Mouse (Mus musculus) midbrain, embryonic 14.5 days (tissue): ENCODE measurements around the gene Exosc2. TPM values are rescaled to one million over a fixed set of nuclear protein-coding genes. Genes with fewer than 3 reads are reported as not detected.

Source experiments
- ATAC-seq: fragments of 200-750 bp; cut with Nextera tagmentation; 2 replicates; pipeline ENCODE4 v1.8.0; 2017; ENCODE audit warnings: moderate number of reproducible peaks, moderate library complexity; ENCODE audit not compliant: low FRiP score, low TSS enrichment
- DNase-seq: peaks from one replicate; pipeline ENCODE4 v3.0.0-alpha.2; 2015
- H3K27ac ChIP-seq: fragments of 300-500 bp; sonication (generic); replicated peaks from 2 replicates; pipeline ENCODE4 v1.5.1; 2014; ENCODE audit warnings: mild to moderate bottlenecking, low read depth, low read length, moderate library complexity
- H3K27me3 ChIP-seq: fragments of 300-500 bp; sonication (generic); 2 replicates; pipeline ENCODE4 v1.6.1; 2014; ENCODE audit warnings: low read length, control low read depth, mixed read lengths; ENCODE audit not compliant: control insufficient read depth, insufficient read depth
- H3K36me3 ChIP-seq: fragments of 300-500 bp; sonication (generic); 2 replicates; pipeline ENCODE4 v1.6.1; 2014; ENCODE audit warnings: low read length, control low read depth; ENCODE audit not compliant: control insufficient read depth, insufficient read depth
- H3K4me1 ChIP-seq: fragments of 300-500 bp; sonication (generic); 2 replicates; pipeline ENCODE4 v1.6.1; 2014; ENCODE audit warnings: mild to moderate bottlenecking, antibody characterized with exemption, low read length, control low read depth; ENCODE audit not compliant: control insufficient read depth, insufficient read depth
- H3K4me2 ChIP-seq: fragments of 300-500 bp; sonication (generic); 2 replicates; pipeline ENCODE4 v1.6.1; 2014; ENCODE audit warnings: mild to moderate bottlenecking, low read length, moderate library complexity
- H3K4me3 ChIP-seq: fragments of 300-500 bp; sonication (generic); replicated peaks from 2 replicates; pipeline ENCODE4 v1.5.1; 2014; ENCODE audit warnings: low read depth, low read length
- H3K9ac ChIP-seq: fragments of 300-500 bp; sonication (generic); replicated peaks from 2 replicates; pipeline ENCODE4 v1.6.1; 2014; ENCODE audit warnings: mild to moderate bottlenecking, low read length, moderate library complexity
- H3K9me3 ChIP-seq: fragments of 300-500 bp; sonication (generic); 2 replicates; pipeline ENCODE4 v1.6.1; 2016; ENCODE audit warnings: low read length, control low read depth, mixed read lengths; ENCODE audit not compliant: control insufficient read depth
- WGBS: fragments of 180-500 bp; shearing (Covaris S2); extraction: QIAGEN DNeasy Blood & Tissue Kit; methylation state at CpG from one replicate; pipeline ENCODE4 v1.1.7; 2014; 5-methylcytosine and 5-hydroxymethylcytosine counted together
- polyA plus RNA-seq: library from polyadenylated mRNA; unstranded; fragments of >200 nt; fragmentation: Nextera tagmentation; extraction: Ambion mirVana; gene quantifications from 2 replicates; pipeline ENCODE4 v1.2.1, GENCODE M21; 2014

Gene Exosc2
- polyA plus RNA-seq, 1 experiment from 2014 or later: 33.9 TPM

DNA sequence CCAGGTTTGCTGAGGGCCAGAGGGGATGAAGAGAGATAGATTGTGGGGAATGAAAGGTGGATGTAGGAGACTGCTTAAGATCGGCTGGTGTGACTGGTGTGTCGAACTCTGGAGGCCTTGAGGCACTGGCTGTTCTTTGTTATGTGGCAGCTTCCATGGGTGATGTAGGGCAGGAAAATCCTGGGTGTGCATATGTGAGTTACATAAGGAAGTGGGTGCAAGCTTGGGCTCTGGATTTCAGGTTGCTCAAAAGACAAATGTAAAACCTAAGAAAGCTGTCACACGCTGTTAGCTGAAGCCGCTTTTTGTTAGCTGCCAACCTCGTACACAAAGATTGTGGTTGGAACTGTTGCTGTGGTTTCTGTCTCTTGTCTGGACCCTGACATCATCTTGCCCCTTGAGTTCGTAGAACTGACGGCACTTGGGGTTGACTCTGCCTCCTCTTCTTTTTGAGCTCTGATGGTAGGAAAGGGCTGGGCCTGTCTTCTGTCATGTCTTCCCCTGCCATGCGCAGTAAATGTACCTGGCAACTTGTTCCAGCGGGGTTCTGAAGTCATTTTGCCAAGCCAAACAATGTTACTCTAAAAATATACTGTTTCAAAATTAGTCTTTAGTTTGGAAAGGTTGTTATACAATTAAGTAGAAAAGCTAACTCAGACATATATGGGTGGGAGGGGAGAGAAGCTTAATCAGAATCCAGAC, 57.2 kb downstream of the Exosc2 start:
- no peaks in the 10 kb centered on the region for H3K27me3 ChIP-seq
- H3K36me3 ChIP-seq: no peaks in the 10 kb centered on the region
- H3K9me3 ChIP-seq: no peaks in the 10 kb centered on the region
- no peak overlapping the region for H3K27ac ChIP-seq
- no peak overlapping the region for H3K9ac ChIP-seq
- no peak overlapping the region for H3K4me3 ChIP-seq
- ATAC-seq (no peak), DNase-seq (no peak)
- 87% methylated on average over 9 of the region's 9 CpGs for WGBS
- no peaks in the 10 kb centered on the region for H3K4me1 ChIP-seq
- H3K4me2 ChIP-seq: no peak overlapping the region

DNA sequence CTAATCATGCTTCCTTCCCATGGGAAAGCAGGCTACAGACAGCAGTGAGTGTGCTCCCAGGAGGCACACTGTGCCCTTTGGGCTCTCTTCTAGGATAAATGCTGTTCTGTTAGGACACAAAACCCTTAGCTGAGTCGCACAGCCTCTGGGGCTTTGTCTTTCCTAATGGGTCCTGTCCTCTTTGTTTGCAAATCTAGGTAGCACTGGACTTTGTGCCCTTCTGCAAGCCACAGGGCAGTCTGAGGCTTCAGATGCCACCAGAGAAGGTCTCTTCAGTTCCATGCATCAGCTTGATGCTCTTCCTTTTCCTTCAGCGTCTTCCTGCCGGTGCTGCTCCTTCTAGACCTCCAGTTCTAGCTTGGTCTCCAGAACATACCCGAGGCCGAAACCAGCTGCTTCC, 60.1 kb downstream of the Exosc2 start:
- no peak for ATAC-seq
- DNase-seq: no peak
- Histone ChIP-seq H3K4me1 (no peaks in the 10 kb centered on the region), H3K4me2 (no peak overlapping the region), H3K4me3 (no peak overlapping the region), H3K27me3 (no peaks in the 10 kb centered on the region), H3K27ac (no peak overlapping the region), H3K36me3 (no peaks in the 10 kb centered on the region), H3K9me3 (no peaks in the 10 kb centered on the region), H3K9ac (no peak overlapping the region)
- 97% methylated on average over 5 of the region's 5 CpGs for WGBS

Other genes with a start within 250 kb of the Exosc2 start
- gene Ass1, start 200.5 kb upstream of the Exosc2 start, polyA plus RNA-seq: 7.4 and 8.5 TPM in 2 replicates
- 42.7 and 58.4 TPM in 2 replicates for gene Fubp3, start 98.1 kb upstream of the Exosc2 start, polyA plus RNA-seq
- 3.1 and 4.7 TPM in 2 replicates for gene Prdm12, start 30.7 kb upstream of the Exosc2 start, polyA plus RNA-seq
- gene Abl1, start 17.7 kb downstream of the Exosc2 start, polyA plus RNA-seq: 19.6 and 27.6 TPM in 2 replicates
- gene Qrfp, start 139.9 kb downstream of the Exosc2 start, polyA plus RNA-seq: 0.13 TPM in 1 of 2 replicates, not detected in the other
- 14.8 and 18.8 TPM in 2 replicates for gene Fibcd1, start 175.3 kb downstream of the Exosc2 start, polyA plus RNA-seq
- gene Lamc3, start 216.6 kb downstream of the Exosc2 start, polyA plus RNA-seq: 1.1 and 6.6 TPM in 2 replicates